Mouse (Mus musculus) mature B cell (primary cell): ENCODE results near the gene Dexi.

Experiments
- in situ Hi-C: fragments of 300-500 bp; cut with MboI; formaldehyde crosslinking; loops from 2 replicates; pipeline ENCODE4 v1.14.3; 2019

The Dexi gene

GRCm38 (mm10) chr16:10454583-10454974 is 88.3 kb downstream of the Dexi start:
- in situ Hi-C loops, result no loop called here

GRCm38 (mm10) chr16:10453872-10454582 is 88.8 kb downstream of the Dexi start:
- in situ Hi-C loops, result no loop called here
